Mouse (Mus musculus) spleen, adult 2 months (tissue): ENCODE data around the gene Cic.

ENCODE experiments used
- CTCF ChIP-seq: fragments of 200-500 bp; IDR thresholded peaks from 2 replicates; pipeline ENCODE4 v1.5.1; 2011; ENCODE audit warnings: mild to moderate bottlenecking, inconsistent platforms; ENCODE audit not compliant: insufficient read depth, insufficient read length, insufficient replicate concordance; ENCODE audit errors: extremely low read depth
- POLR2A ChIP-seq: fragments of 200-500 bp; IDR thresholded peaks from 2 replicates; pipeline ENCODE4 v1.6.1; 2011; ENCODE audit warnings: low read depth, low read length, inconsistent platforms

- TF ChIP-seq CTCF (peak; percentile 46; the same call in 1 of the 2 replicates), POLR2A (peak; percentile 51)
Observed at GRCm38 (mm10) chr7:25278341-25279075, 11.0 kb downstream of the Cic start.
